Mouse (Mus musculus) v-Abl transformed pro-B cells (cell line): ENCODE data around the gene Zc3h8.

Experiments
- in situ Hi-C, 2 experiments: fragments of 400-800 bp; cut with MboI; formaldehyde crosslinking; loops; one replicate each; pipeline ENCODE4 v1.15.1; 2025; ENCODE audit not compliant: unreplicated experiment in 2 of 2

Zc3h8 gene

DNA sequence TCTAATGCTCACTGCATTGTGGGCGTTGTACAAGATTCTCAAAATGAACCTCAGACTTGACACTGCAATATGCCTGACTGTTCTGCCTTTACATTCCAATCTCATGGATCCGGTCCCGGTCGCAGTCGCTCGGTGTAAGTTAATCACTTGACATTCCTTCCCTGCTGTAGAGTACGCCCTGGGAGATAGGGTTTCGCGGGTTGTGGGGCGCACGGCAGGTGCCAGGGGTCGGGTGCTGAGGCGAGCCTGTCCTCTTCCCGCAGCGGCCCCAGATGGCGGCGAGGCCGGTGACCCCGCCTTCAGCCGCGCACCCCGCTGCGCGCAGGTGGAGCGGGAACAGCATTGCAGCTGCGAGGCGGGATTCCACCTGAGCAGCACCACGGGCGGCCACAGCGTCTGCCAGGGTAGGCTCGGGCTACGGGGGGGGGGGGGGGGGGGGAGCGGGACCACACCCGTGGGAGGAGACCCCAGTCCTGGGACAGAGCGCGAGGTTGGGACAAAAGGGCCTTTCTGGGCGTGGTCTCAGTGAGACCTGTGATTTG is 51.6 kb downstream of the Zc3h8 start:
- in situ Hi-C loops: loop anchor here (25.0 kb wide), 2 partner anchors 545 to 570 kb away; no protein-coding TSS in a partner anchor

DNA sequence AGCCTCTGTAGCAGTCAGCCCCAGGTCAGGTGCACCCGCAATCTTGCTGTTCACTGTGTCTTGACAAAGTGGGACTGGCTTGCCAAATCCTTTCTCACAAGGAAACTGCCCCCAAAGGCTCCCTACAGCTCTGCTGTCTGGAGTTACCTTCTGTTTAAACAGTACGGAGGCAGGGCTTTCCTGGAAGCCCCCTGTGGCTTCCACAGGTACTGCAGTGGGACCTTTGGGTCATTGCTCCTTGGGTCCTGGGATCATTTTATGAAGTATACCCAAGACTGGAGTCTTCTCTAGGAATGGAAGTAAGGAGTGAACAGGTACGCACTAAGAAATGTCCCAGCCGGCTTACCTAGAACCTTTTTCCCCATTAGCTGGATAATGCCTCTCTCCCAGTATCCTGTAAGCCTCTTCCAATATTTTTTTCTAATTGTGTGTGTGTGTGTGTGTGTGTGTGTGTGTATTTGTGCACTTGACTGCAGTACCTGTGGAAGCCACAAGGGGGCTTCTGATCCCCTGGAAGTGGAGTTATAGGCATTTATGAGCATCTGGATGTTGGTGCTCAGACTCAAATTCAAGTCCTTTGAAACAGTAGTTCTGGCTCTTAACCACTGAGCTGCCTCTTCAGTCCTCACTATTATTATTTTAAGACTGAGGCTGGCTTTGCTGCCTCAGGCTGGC is 53.1 kb downstream of the Zc3h8 start:
- in situ Hi-C loops: loop anchor here (25.0 kb wide), 2 partner anchors 547 to 572 kb away; no protein-coding TSS in a partner anchor

DNA sequence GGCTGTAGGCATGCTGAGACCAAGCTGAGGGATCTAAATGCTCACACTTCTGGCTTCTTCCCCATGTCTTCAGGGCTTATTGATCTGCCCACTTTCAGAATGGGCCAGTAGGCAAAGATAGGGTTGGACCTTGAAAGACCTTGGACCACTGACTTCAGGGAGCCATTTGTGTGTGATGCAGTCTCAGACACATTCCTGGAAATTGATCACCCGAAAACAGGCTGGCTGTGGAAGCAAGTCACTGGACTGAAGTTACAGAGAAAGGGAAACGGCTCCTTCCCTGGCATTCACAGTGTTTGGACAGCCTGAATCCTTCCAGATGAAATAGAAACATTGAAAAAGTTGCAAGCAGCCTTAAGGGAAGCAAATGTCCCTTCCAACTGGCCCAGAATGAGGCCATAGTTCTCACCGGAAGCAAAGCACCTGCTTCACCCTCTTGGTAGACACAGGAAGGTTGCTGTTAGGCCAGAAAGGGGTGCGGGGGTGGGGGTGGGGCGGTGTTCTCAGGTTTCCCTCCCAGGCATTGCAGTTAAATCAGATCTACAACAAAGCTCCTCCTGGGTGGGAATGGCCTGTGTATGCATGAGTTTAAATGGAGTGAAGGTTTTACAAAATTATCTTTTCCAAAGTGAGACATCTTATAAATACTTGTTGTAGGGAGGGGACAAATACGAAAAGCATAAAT is 55.9 kb downstream of the Zc3h8 start:
- in situ Hi-C loops: loop anchor here (10.0 to 25.0 kb wide), 3 partner anchors 167 to 574 kb away; no protein-coding TSS in a partner anchor

DNA sequence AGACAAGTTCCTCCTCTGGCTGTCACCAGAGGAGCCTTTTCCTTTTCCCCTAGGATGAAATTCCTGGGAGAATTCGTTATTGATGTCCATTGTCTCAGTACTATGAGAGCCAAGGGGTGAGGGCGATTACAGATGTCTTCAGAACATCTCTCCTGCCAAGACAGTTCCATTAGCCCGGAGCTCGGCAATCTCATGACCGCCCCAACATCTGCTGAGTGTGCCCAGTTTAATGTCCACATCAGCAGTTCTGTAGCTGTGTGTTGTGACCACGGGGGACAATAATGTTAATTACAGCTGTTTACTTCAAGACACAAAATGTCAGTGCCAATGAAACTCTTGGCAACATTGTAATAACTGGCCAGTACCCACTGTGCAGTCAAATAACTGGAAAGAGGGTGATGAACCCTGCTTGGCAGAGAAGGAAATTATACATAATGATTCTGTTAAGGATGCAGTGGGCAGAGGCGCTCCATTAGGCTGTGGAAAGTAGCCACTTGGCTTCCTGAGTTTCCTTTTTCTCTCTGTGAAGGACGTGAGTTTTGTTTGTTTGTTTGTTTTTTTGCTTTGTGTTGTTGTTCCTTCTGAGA is 58.6 kb downstream of the Zc3h8 start:
- in situ Hi-C loops: loop anchor here (10.0 to 25.0 kb wide), 3 partner anchors 169 to 577 kb away; no protein-coding TSS in a partner anchor

DNA sequence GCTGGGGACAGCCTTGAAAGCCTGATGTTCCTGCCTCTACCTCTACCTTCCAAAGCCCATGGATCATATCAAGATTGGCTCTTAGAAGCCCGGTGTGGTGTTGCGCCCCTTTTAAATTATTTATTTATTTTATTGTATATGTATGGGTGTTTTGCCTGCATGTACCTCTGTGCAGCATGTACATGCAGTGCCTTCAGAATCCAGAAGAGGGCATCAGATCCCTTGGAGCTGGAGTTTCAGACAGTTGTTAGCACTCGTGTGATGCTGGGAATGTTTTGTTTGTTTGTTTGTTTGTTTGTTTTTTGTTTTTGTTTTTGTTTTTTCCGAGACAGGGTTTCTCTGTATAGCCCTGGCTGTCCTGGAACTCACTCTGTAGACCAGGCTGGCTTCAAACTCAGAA is 62.6 kb downstream of the Zc3h8 start:
- in situ Hi-C loops: loop anchor here (5.0 to 25.0 kb wide), 4 partner anchors 174 to 581 kb away; no protein-coding TSS in a partner anchor
